Mouse (Mus musculus) adrenal gland, postnatal 14 days (tissue): ENCODE results near the gene Fzd1. TPM values are rescaled to one million over a fixed set of nuclear protein-coding genes. Genes with fewer than 3 reads are reported as not detected.

Experiments used
- DNase-seq: peaks from one replicate; pipeline ENCODE4 v3.0.0; 2021; ENCODE audit warnings: mixed read lengths
- microRNA-seq, 2 experiments: library from miRNA; unstranded; fragments of <30 nt; microRNA quantifications; one replicate each; pipeline ENCODE4 v1.2.0; 2021
- total RNA-seq: library from RNA; stranded (reverse); gene quantifications from 2 replicates; pipeline ENCODE4 v1.2.3, GENCODE M21; 2021

Fzd1 gene
- total RNA-seq, 1 experiment from 2014 or later, result 16.0 TPM

DNA sequence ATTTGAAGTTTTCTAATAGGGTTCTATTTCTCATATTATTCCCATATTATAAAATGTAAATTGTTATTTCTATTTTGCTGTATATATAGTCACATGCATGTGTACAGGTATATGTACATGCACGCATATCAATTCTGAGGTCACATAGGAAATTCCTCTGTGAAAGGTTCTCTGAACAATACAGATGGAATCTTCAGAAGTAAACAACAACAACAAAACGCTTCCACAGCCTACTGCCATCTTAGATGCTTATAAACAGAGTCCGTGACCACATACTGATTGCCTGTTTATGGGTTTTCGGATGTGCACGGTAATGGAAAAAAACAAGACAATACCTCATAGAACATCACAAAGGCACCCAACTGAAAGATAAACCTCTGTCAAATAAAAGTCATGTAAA lies 4.7 kb downstream of the Fzd1 start:
- no peak for DNase-seq

DNA sequence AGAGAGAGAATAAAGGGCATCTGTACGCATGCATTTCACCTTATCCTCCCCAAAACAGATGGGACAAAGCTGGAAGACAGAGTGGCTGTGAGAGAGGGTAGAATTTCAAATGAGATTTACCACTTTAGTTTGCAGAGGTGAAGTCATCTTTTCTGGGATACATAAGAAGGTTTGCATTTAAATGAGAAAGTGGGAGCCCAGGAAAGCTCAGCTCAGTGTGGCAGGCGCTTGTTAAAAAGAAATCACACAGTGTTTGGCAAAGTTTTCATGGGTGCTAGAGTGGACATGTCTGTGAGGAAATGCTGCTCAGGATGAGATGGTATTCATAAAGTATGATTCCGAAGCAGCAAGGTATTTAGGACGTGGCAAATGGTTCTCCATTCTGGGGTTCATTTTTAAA lies 15.1 kb downstream of the Fzd1 start:
- DNase-seq, result no peak

DNA sequence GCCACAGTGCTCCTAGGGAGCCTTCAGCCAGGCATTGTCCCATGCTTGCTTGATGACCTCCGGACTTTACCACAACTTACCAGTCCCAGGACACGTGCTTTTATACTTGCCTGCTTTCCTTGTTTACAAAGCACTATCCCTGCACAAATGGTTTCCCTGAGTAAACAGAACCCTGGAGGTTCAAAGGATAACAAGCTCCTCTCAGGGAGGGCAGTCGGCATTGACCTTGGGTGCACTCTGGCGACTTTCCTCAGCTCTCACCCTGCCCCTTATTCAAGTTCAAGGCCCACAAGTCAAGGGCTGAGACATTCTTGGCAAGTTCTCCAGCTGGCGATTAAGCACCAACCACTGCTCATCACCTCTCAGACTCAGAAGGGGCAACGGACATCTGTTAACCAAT lies 20.8 kb downstream of the Fzd1 start:
- DNase-seq, result peak; percentile 12

GRCm38 (mm10) chr5:4735461-4735860 lies 22.4 kb downstream of the Fzd1 start:
- no peak for DNase-seq

DNA sequence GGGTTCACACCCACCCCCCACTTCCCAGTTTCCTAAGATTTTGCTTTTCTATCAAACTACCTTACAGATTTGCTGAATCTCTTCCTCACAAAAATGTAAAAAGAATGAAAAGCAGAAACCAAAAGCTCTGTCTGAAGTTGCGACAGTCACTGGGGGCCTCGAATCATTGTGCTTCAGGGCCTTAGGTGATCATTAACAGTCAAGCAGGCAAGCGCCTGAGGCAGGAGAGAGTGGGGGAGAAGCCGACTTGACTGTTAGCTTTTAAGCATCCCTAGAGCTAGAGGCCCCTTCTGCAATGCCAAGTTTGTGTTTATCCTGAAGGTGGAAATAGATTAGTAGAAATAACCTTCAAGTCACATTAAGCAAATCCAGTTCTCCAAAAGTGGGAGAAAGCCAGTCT lies 24.6 kb downstream of the Fzd1 start:
- DNase-seq, result no peak

DNA sequence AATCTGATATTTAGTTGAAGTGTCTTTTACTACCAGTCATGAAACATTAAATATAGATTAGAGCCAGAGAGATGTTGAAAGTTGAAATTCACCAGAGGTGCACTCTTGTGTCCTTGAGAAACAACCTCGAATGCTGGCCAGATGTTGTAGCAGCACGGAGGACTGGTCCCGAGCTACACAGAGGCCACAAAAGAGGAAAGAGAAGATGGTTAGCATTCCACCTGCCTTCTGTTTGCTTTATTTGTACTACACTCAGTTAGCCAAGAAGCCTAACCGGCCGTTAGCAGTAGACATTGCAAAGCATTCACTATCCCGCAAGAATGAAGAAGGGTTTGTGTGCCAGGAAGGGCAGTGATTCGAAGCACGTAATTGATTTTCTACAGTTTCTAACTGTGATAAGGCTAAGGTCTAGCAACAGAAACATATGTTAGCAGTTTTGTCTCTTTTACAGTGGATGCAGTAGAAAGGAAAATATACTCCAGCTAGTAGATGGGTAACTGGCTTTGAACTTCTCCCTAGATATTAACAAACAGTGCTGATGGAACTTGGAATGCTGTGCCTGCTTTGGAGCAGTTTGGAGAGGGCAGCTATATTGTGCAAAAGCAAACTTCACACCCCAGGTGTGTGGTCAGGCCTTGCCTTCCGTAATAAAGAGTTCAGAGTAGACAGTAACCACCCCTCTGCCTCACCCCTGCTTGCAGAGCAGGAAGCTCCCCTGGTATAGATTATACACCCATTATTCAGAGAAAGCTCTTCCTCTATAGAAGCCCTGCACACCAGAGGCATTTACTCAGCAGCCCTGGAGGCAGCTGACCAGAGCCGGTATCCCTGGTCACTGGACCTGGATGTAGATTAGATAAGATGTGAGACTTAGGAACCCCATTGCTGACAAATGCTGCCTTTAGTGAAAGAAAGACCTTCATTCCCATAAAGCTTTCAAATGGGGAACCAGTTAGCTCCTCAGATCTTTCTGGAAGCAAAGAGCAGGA lies 25.3 kb downstream of the Fzd1 start:
- no peak for DNase-seq

DNA sequence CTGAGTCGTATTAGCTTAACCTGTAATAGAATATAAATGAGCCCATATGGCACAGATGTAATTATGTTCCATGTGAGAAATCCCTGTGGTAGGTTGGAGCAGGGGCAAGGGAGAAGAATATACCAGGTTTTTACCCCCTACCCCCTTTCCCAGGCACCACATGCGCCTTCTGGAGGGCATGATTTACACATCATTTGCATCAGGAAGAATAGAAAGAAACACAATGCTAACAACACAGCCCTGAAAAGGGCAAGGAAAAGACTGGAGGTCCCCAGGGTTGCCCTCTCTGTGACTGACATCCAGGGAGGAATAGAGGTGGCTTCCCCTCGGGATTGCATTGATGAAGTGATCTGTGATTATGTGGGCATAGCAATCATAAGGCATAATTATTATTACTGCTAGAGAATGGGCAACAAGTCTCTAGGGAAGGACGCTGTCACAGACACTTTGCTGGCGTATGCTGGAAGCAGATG lies 26.1 kb downstream of the Fzd1 start:
- no peak for DNase-seq

DNA sequence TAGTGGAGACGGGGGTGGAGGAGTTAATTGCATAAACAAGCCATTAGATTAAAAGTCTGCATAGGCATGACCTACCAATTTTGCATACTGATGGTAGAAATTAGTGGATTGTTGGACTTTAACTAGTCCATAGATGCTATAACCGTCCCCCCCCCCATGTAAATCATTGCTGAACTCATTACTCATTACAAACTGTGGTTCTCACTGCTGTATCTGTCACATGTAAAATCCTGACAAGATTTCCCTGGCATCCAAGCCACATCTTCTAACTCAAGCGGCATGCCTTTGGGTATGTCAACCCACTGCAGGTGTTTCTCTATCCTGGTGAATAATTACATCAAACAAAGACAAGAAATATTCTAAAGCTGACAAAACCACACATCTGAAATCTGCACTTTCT lies 26.8 kb downstream of the Fzd1 start:
- no peak for DNase-seq

Small RNAs within 50 kb of the gene (microRNA-seq; reads per million reads assigned to microRNA genes)
- 0 reads per million in 2 experiments for gene Gm44483
